Mouse (Mus musculus): ENCODE data around the gene Sipa1. TPM values are rescaled to one million over a fixed set of nuclear protein-coding genes. Genes with fewer than 3 reads are reported as not detected.

Gene Sipa1
- 5.5 and 9.4 TPM in 2 replicates for polyA plus RNA-seq (2012; rRNA removed)

GRCm38 (mm10) chr19:5662981-5663913 lies at the start of gene Sipa1:
TSS of gene Sipa1 (minus strand) at chr19:5663707.
- TF ChIP-seq CTCF (IDR thresholded peaks at IDR 0.05; ENCODE audit: control insufficient read depth, insufficient read depth, insufficient replicate concordance, low read depth, low read length): no peak
- peak; percentile 46 for TF ChIP-seq POLR2A (IDR thresholded peaks at IDR 0.05; ENCODE audit: control insufficient read depth, low read depth, low read length)
- Histone ChIP-seq H3K27ac (ENCODE audit: control insufficient read depth, insufficient read depth, low read depth, low read length) (peak within 1 kb of the TSS; percentile 76), H3K27me3 (ENCODE audit: control insufficient read depth, insufficient read depth, low read length) (no peaks in the 10 kb centered on the region), H3K4me3 (ENCODE audit: control insufficient read depth, low read depth, low read length) (peak within 1 kb of the TSS; percentile 77), H3K36me3 (ENCODE audit: control insufficient read depth, insufficient read depth, low read length) (peaks cover 3% of the 10 kb centered on the region; the same call in 1 of the 2 replicates), H3K4me1 (ENCODE audit: control insufficient read depth, insufficient read depth, low read length) (peaks cover 18% of the 10 kb centered on the region)

- H3K27ac ChIP-seq (ENCODE audit: control insufficient read depth, insufficient read depth, low read depth, low read length): no peak overlapping the region
- TF ChIP-seq CTCF (IDR thresholded peaks at IDR 0.05; ENCODE audit: control insufficient read depth, insufficient read depth, insufficient replicate concordance, low read depth, low read length) (no peak), POLR2A (IDR thresholded peaks at IDR 0.05; ENCODE audit: control insufficient read depth, low read depth, low read length) (no peak)
- peaks cover 20% of the 10 kb centered on the region for H3K4me1 ChIP-seq (ENCODE audit: control insufficient read depth, insufficient read depth, low read length)
- H3K4me3 ChIP-seq (ENCODE audit: control insufficient read depth, low read depth, low read length): no peak overlapping the region
- no peaks in the 10 kb centered on the region for H3K27me3 ChIP-seq (ENCODE audit: control insufficient read depth, insufficient read depth, low read length)
- H3K36me3 ChIP-seq (ENCODE audit: control insufficient read depth, insufficient read depth, low read length): no peaks in the 10 kb centered on the region; the same call in 1 of the 2 replicates
These were observed 49.7 kb upstream of the Sipa1 start for GRCm38 (mm10) chr19:5713255-5713654.

GRCm38 (mm10) chr19:5711907-5712460 lies 48.5 kb upstream of the Sipa1 start:
- Histone ChIP-seq H3K27ac (ENCODE audit: control insufficient read depth, insufficient read depth, low read depth, low read length) (no peak overlapping the region), H3K27me3 (ENCODE audit: control insufficient read depth, insufficient read depth, low read length) (no peaks in the 10 kb centered on the region), H3K36me3 (ENCODE audit: control insufficient read depth, insufficient read depth, low read length) (no peaks in the 10 kb centered on the region; the same call in 1 of the 2 replicates), H3K4me3 (ENCODE audit: control insufficient read depth, low read depth, low read length) (no peak overlapping the region), H3K4me1 (ENCODE audit: control insufficient read depth, insufficient read depth, low read length) (peaks cover 20% of the 10 kb centered on the region)
- TF ChIP-seq POLR2A (IDR thresholded peaks at IDR 0.05; ENCODE audit: control insufficient read depth, low read depth, low read length): no peak
- no peak for TF ChIP-seq CTCF (IDR thresholded peaks at IDR 0.05; ENCODE audit: control insufficient read depth, insufficient read depth, insufficient replicate concordance, low read depth, low read length)

- Histone ChIP-seq H3K36me3 (ENCODE audit: control insufficient read depth, insufficient read depth, low read length) (no peaks in the 10 kb centered on the region; the same call in 1 of the 2 replicates), H3K27ac (ENCODE audit: control insufficient read depth, insufficient read depth, low read depth, low read length) (no peak overlapping the region), H3K4me1 (ENCODE audit: control insufficient read depth, insufficient read depth, low read length) (peaks cover 19% of the 10 kb centered on the region), H3K27me3 (ENCODE audit: control insufficient read depth, insufficient read depth, low read length) (no peaks in the 10 kb centered on the region), H3K4me3 (ENCODE audit: control insufficient read depth, low read depth, low read length) (no peak overlapping the region)
- TF ChIP-seq CTCF (IDR thresholded peaks at IDR 0.05; ENCODE audit: control insufficient read depth, insufficient read depth, insufficient replicate concordance, low read depth, low read length): peak; percentile 43; the same call in 1 of the 2 replicates
- TF ChIP-seq POLR2A (IDR thresholded peaks at IDR 0.05; ENCODE audit: control insufficient read depth, low read depth, low read length): no peak
These were observed 47.7 kb upstream of the Sipa1 start for GRCm38 (mm10) chr19:5711218-5711617.

GRCm38 (mm10) chr19:5710581-5710980 lies 47.1 kb upstream of the Sipa1 start:
- no peak for TF ChIP-seq CTCF (IDR thresholded peaks at IDR 0.05; ENCODE audit: control insufficient read depth, insufficient read depth, insufficient replicate concordance, low read depth, low read length)
- no peak for TF ChIP-seq POLR2A (IDR thresholded peaks at IDR 0.05; ENCODE audit: control insufficient read depth, low read depth, low read length)
- Histone ChIP-seq H3K36me3 (ENCODE audit: control insufficient read depth, insufficient read depth, low read length) (no peaks in the 10 kb centered on the region; the same call in 1 of the 2 replicates), H3K27ac (ENCODE audit: control insufficient read depth, insufficient read depth, low read depth, low read length) (no peak overlapping the region), H3K4me1 (ENCODE audit: control insufficient read depth, insufficient read depth, low read length) (peaks cover 13% of the 10 kb centered on the region), H3K4me3 (ENCODE audit: control insufficient read depth, low read depth, low read length) (no peak overlapping the region), H3K27me3 (ENCODE audit: control insufficient read depth, insufficient read depth, low read length) (no peaks in the 10 kb centered on the region)

GRCm38 (mm10) chr19:5710068-5710467 lies 46.6 kb upstream of the Sipa1 start:
- Histone ChIP-seq H3K4me3 (ENCODE audit: control insufficient read depth, low read depth, low read length) (no peak overlapping the region), H3K27ac (ENCODE audit: control insufficient read depth, insufficient read depth, low read depth, low read length) (no peak overlapping the region), H3K4me1 (ENCODE audit: control insufficient read depth, insufficient read depth, low read length) (peaks cover 12% of the 10 kb centered on the region), H3K36me3 (ENCODE audit: control insufficient read depth, insufficient read depth, low read length) (no peaks in the 10 kb centered on the region; the same call in 1 of the 2 replicates), H3K27me3 (ENCODE audit: control insufficient read depth, insufficient read depth, low read length) (no peaks in the 10 kb centered on the region)
- no peak for TF ChIP-seq CTCF (IDR thresholded peaks at IDR 0.05; ENCODE audit: control insufficient read depth, insufficient read depth, insufficient replicate concordance, low read depth, low read length)
- no peak for TF ChIP-seq POLR2A (IDR thresholded peaks at IDR 0.05; ENCODE audit: control insufficient read depth, low read depth, low read length)

All from testis, adult 2 months (tissue).